Mouse (Mus musculus) myocyte (in vitro differentiated cells): ENCODE measurements at regions not wholly inside any gene's neighbourhood (a gene's known extent, or its start where the extent isn't known, plus 50 kb on each side); places are given as distances from the start of the nearest gene placed in this dataset.

Experiments used
- H3K27me3 ChIP-seq: one replicate; pipeline ENCODE4 v1.6.1; 2011; ENCODE audit not compliant: control insufficient read depth, insufficient read depth, insufficient read length
- H3K36me3 ChIP-seq: one replicate; pipeline ENCODE4 v1.6.1; 2011; ENCODE audit not compliant: control insufficient read depth, insufficient read depth
- H3K4me2 ChIP-seq: one replicate; pipeline ENCODE4 v1.6.1; 2011; ENCODE audit warnings: low read depth, control low read depth
- H3K4me3 ChIP-seq: one replicate; pipeline ENCODE4 v1.5.1; 2011; ENCODE audit warnings: mild to moderate bottlenecking, control low read depth, moderate library complexity
- H3K79me2 ChIP-seq: one replicate; pipeline ENCODE4 v1.6.1; 2011; ENCODE audit not compliant: control insufficient read depth, insufficient read depth
- H3ac ChIP-seq: one replicate; pipeline ENCODE4 v1.6.1; 2011; ENCODE audit not compliant: control insufficient read depth, insufficient read length
- CEBPB ChIP-seq: IDR thresholded peaks from 2 replicates; pipeline ENCODE4 v1.6.1; 2011; ENCODE audit warnings: mild to moderate bottlenecking, moderate library complexity; ENCODE audit not compliant: poor library complexity, insufficient read depth, severe bottlenecking
- E2F4 ChIP-seq: IDR thresholded peaks from one replicate; pipeline ENCODE4 v1.6.1; 2011; ENCODE audit warnings: mild to moderate bottlenecking, control low read depth, moderate library complexity; ENCODE audit not compliant: insufficient read depth
- MAX ChIP-seq: IDR thresholded peaks from one replicate; pipeline ENCODE4 v1.6.1; 2011; ENCODE audit warnings: low read depth, mild to moderate bottlenecking, control low read depth
- MYOD1 ChIP-seq, 3 experiments: IDR thresholded peaks; one replicate each; pipeline ENCODE4 v1.6.1; 2011; ENCODE audit warnings: control low read depth in 2 of 3, low read depth in 2 of 3, mild to moderate bottlenecking in 2 of 3, moderate library complexity in 1 of 3; ENCODE audit not compliant: insufficient read length in 2 of 3, control insufficient read depth in 1 of 3
- MYOG ChIP-seq, 3 experiments: IDR thresholded peaks; one replicate each; pipeline ENCODE4 v1.6.1; 2011; ENCODE audit warnings: control low read depth in 2 of 3, low read depth in 2 of 3, mild to moderate bottlenecking in 2 of 3; ENCODE audit not compliant: insufficient read length in 2 of 3, control insufficient read depth in 1 of 3, insufficient read depth in 1 of 3
- POLR2A ChIP-seq: IDR thresholded peaks from one replicate; pipeline ENCODE4 v1.6.1; 2011; ENCODE audit warnings: low read depth, mild to moderate bottlenecking, control low read depth, moderate library complexity; ENCODE audit not compliant: insufficient read length
- POLR2AphosphoS2 ChIP-seq: IDR thresholded peaks from one replicate; pipeline ENCODE4 v1.6.1; 2011; ENCODE audit warnings: low read depth, control low read depth; ENCODE audit not compliant: insufficient read length
- REST ChIP-seq: IDR thresholded peaks from one replicate; pipeline ENCODE4 v1.6.1; 2011; ENCODE audit warnings: mild to moderate bottlenecking, control low read depth, moderate library complexity; ENCODE audit not compliant: insufficient read depth, insufficient read length
- SRF ChIP-seq: IDR thresholded peaks from one replicate; pipeline ENCODE4 v1.6.1; 2011; ENCODE audit warnings: low read depth; ENCODE audit not compliant: control insufficient read depth, insufficient read length
- TCF12 ChIP-seq: IDR thresholded peaks from one replicate; pipeline ENCODE4 v1.6.1; 2011; ENCODE audit warnings: mild to moderate bottlenecking, control low read depth; ENCODE audit not compliant: poor library complexity, insufficient read depth, severe bottlenecking
- TCF3 ChIP-seq: IDR thresholded peaks from one replicate; pipeline ENCODE4 v1.6.1; 2011; ENCODE audit warnings: low read depth, control low read depth; ENCODE audit not compliant: insufficient read length
- USF1 ChIP-seq: IDR thresholded peaks from one replicate; pipeline ENCODE4 v1.6.1; 2011; ENCODE audit warnings: low read depth, mild to moderate bottlenecking, control low read depth, moderate library complexity

GRCm38 (mm10) chr9:84363478-84363877, 438.5 kb downstream of the Bckdhb start:
- Histone ChIP-seq H3K4me2 (no peak overlapping the region), H3ac (no peak overlapping the region), H3K4me3 (no peak overlapping the region), H3K27me3 (no peaks in the 10 kb centered on the region), H3K79me2 (no peaks in the 10 kb centered on the region), H3K36me3 (no peaks in the 10 kb centered on the region)
- no peak for TF ChIP-seq SRF
- no peak for TF ChIP-seq POLR2A
- no peak for TF ChIP-seq MAX
- no peak for TF ChIP-seq REST
- no peak for TF ChIP-seq TCF12
- TF ChIP-seq TCF3: no peak
- no peak for TF ChIP-seq MYOG (IDR thresholded peaks at IDR 0.05; ENCODE audit: control insufficient read depth in 1 of 3, insufficient read depth in 1 of 3, insufficient read length in 2 of 3, low read depth in 2 of 3)
- TF ChIP-seq POLR2AphosphoS2: no peak
- no peak for TF ChIP-seq CEBPB
- no peak for TF ChIP-seq MYOD1 (IDR thresholded peaks at IDR 0.05; ENCODE audit: control insufficient read depth in 1 of 3, insufficient read length in 2 of 3, low read depth in 2 of 3)
- no peak for TF ChIP-seq USF1
- no peak for TF ChIP-seq E2F4

GRCm38 (mm10) chr9:84369200-84369599, 444.3 kb downstream of the Bckdhb start:
- TF ChIP-seq MYOG (IDR thresholded peaks at IDR 0.05; ENCODE audit: control insufficient read depth in 1 of 3, insufficient read depth in 1 of 3, insufficient read length in 2 of 3, low read depth in 2 of 3) (peak in 1 of 3 experiments; percentile 54), USF1 (no peak), TCF3 (no peak), SRF (no peak)
- no peak overlapping the region for H3ac ChIP-seq
- no peaks in the 10 kb centered on the region for H3K27me3 ChIP-seq
- no peak overlapping the region for H3K4me3 ChIP-seq
- no peaks in the 10 kb centered on the region for H3K79me2 ChIP-seq
- no peaks in the 10 kb centered on the region for H3K36me3 ChIP-seq
- peak overlapping the region; percentile 50 for H3K4me2 ChIP-seq

GRCm38 (mm10) chr9:84370260-84370659, 445.3 kb downstream of the Bckdhb start:
- Histone ChIP-seq H3K27me3 (no peaks in the 10 kb centered on the region), H3K36me3 (no peaks in the 10 kb centered on the region), H3ac (no peak overlapping the region), H3K79me2 (no peaks in the 10 kb centered on the region), H3K4me2 (no peak overlapping the region), H3K4me3 (no peak overlapping the region)
- TF ChIP-seq MYOG (IDR thresholded peaks at IDR 0.05; ENCODE audit: control insufficient read depth in 1 of 3, insufficient read depth in 1 of 3, insufficient read length in 2 of 3, low read depth in 2 of 3) (no peak), USF1 (no peak), TCF3 (no peak), MAX (no peak), REST (no peak), POLR2A (no peak), CEBPB (no peak), MYOD1 (IDR thresholded peaks at IDR 0.05; ENCODE audit: control insufficient read depth in 1 of 3, insufficient read length in 2 of 3, low read depth in 2 of 3) (no peak)

- Histone ChIP-seq H3K27me3 (no peaks in the 10 kb centered on the region), H3K36me3 (no peaks in the 10 kb centered on the region), H3K4me2 (no peak overlapping the region), H3ac (no peak overlapping the region), H3K79me2 (no peaks in the 10 kb centered on the region), H3K4me3 (no peak overlapping the region)
- TF ChIP-seq E2F4 (no peak), SRF (no peak), TCF3 (no peak), POLR2A (no peak), POLR2AphosphoS2 (no peak), REST (no peak), TCF12 (no peak), CEBPB (no peak), MAX (no peak), MYOG (IDR thresholded peaks at IDR 0.05; ENCODE audit: control insufficient read depth in 1 of 3, insufficient read depth in 1 of 3, insufficient read length in 2 of 3, low read depth in 2 of 3) (no peak), USF1 (no peak), MYOD1 (IDR thresholded peaks at IDR 0.05; ENCODE audit: control insufficient read depth in 1 of 3, insufficient read length in 2 of 3, low read depth in 2 of 3) (no peak)
These were observed 450.8 kb downstream of the Bckdhb start for GRCm38 (mm10) chr9:84375746-84376145.

- TF ChIP-seq MYOG (IDR thresholded peaks at IDR 0.05; ENCODE audit: control insufficient read depth in 1 of 3, insufficient read depth in 1 of 3, insufficient read length in 2 of 3, low read depth in 2 of 3) (no peak), MAX (no peak), USF1 (no peak), REST (no peak), CEBPB (no peak), POLR2A (no peak), TCF12 (no peak), MYOD1 (IDR thresholded peaks at IDR 0.05; ENCODE audit: control insufficient read depth in 1 of 3, insufficient read length in 2 of 3, low read depth in 2 of 3) (no peak), E2F4 (no peak), SRF (no peak), POLR2AphosphoS2 (no peak), TCF3 (no peak)
- Histone ChIP-seq H3K36me3 (no peaks in the 10 kb centered on the region), H3K4me2 (no peak overlapping the region), H3K27me3 (no peaks in the 10 kb centered on the region), H3ac (no peak overlapping the region), H3K79me2 (no peaks in the 10 kb centered on the region), H3K4me3 (no peak overlapping the region)
These were observed 451.7 kb downstream of the Bckdhb start for GRCm38 (mm10) chr9:84376621-84377020.
